Mouse (Mus musculus) limb, embryonic 13.5 days (tissue): ENCODE results near the gene Mdk. TPM values are rescaled to one million over a fixed set of nuclear protein-coding genes. Genes with fewer than 3 reads are reported as not detected.

Source experiments
- ATAC-seq: fragments of 200-750 bp; cut with Nextera tagmentation; 2 replicates; pipeline ENCODE4 v1.8.0; 2017; ENCODE audit warnings: low read depth, moderate number of reproducible peaks, moderate TSS enrichment; ENCODE audit not compliant: low FRiP score
- H3K27ac ChIP-seq: fragments of 300-500 bp; sonication (generic); 2 replicates; pipeline ENCODE4 v1.5.1; 2015; ENCODE audit warnings: inconsistent platforms, mild to moderate bottlenecking, moderate library complexity
- H3K27me3 ChIP-seq: fragments of 300-500 bp; sonication (generic); 2 replicates; pipeline ENCODE4 v1.6.1; 2015; ENCODE audit warnings: mild to moderate bottlenecking, inconsistent platforms
- H3K36me3 ChIP-seq: fragments of 300-500 bp; sonication (generic); 2 replicates; pipeline ENCODE4 v1.6.1; 2015; ENCODE audit warnings: inconsistent platforms, mild to moderate bottlenecking, moderate library complexity
- H3K4me1 ChIP-seq: fragments of 300-500 bp; sonication (generic); 2 replicates; pipeline ENCODE4 v1.6.1; 2015; ENCODE audit warnings: inconsistent platforms
- H3K4me2 ChIP-seq: fragments of 300-500 bp; sonication (generic); replicated peaks from 2 replicates; pipeline ENCODE4 v1.6.1; 2015; ENCODE audit warnings: inconsistent platforms, mild to moderate bottlenecking, moderate library complexity
- H3K4me3 ChIP-seq: fragments of 300-500 bp; sonication (generic); 2 replicates; pipeline ENCODE4 v1.5.1; 2015; ENCODE audit warnings: moderate library complexity, mild to moderate bottlenecking, inconsistent platforms
- H3K9ac ChIP-seq: fragments of 300-500 bp; sonication (generic); 2 replicates; pipeline ENCODE4 v1.6.1; 2015; ENCODE audit warnings: mild to moderate bottlenecking, inconsistent platforms
- H3K9me3 ChIP-seq: fragments of 300-500 bp; sonication (generic); 2 replicates; pipeline ENCODE4 v1.6.1; 2016; ENCODE audit warnings: inconsistent platforms
- WGBS: fragments of 180-500 bp; shearing (Covaris S2); methylation state at CpG from one replicate; pipeline ENCODE4 v1.1.7; 2015; 5-methylcytosine and 5-hydroxymethylcytosine counted together
- microRNA-seq: library from miRNA; unstranded; fragments of <30 nt; microRNA quantifications from one replicate; pipeline ENCODE4, GENCODE M21; 2016
- polyA plus RNA-seq: library from polyadenylated mRNA; unstranded; fragments of >200 nt; fragmentation: Nextera tagmentation; extraction: Ambion mirVana; gene quantifications from 2 replicates; pipeline ENCODE4 v1.2.1, GENCODE M21; 2015

Gene Mdk
- polyA plus RNA-seq, 1 experiment from 2014 or later = 1,982 TPM

DNA sequence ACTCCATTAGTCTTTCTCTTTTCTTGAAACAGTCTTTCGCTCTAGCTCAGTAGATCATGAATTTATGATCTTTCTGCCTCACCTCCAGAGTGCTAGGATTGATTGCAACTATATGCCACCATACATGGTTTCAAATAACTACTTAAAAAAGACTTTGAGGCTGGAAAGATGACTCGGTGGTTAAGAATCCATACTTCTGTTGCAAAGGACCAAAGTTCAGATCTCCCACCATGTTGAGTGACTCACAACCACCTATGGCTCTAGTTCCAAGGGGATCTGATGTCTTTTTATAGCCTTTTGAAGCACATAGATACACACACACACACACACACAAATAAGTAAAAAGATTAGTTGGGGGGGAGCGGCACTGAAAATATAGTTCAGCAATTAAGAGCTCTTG lies 36.7 kb downstream of the Mdk start:
- H3K27me3 ChIP-seq = no peaks in the 10 kb centered on the region
- WGBS = 91% methylated on average over 3 of the region's 3 CpGs
- no peaks in the 10 kb centered on the region for H3K9me3 ChIP-seq
- H3K4me2 ChIP-seq = no peak overlapping the region
- no peak overlapping the region for H3K9ac ChIP-seq
- no peak overlapping the region for H3K27ac ChIP-seq
- H3K4me1 ChIP-seq = no peaks in the 10 kb centered on the region
- H3K4me3 ChIP-seq = no peak overlapping the region
- H3K36me3 ChIP-seq = peaks cover 26% of the 10 kb centered on the region
- no peak for ATAC-seq

DNA sequence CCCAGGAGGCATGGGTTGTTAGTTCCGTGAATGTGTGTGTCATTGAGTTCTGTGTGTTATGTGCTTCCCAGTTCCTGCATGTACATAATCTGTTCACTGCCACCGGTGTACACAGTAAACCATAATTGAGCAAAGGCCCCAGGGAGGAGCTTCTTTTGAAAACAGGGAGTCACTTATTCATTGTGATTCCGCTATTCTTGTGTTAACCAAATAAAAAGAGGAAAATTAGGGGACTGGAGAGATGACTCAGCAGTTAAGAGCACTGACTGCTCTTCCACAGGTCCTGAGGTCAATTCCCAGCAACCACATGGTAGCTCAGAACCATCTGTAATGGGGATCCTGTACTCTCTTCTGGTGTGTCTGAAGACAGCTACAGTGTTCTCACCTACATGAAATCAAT lies 37.4 kb downstream of the Mdk start:
- 91% methylated on average over 3 of the region's 3 CpGs for WGBS
- H3K9me3 ChIP-seq = no peaks in the 10 kb centered on the region
- no peak overlapping the region for H3K27ac ChIP-seq
- no peaks in the 10 kb centered on the region for H3K27me3 ChIP-seq
- no peak overlapping the region for H3K4me2 ChIP-seq
- H3K4me1 ChIP-seq = no peaks in the 10 kb centered on the region
- H3K36me3 ChIP-seq = peaks cover 19% of the 10 kb centered on the region; the same call in 1 of the 2 replicates
- H3K9ac ChIP-seq = no peak overlapping the region
- ATAC-seq = no peak
- no peak overlapping the region for H3K4me3 ChIP-seq

DNA sequence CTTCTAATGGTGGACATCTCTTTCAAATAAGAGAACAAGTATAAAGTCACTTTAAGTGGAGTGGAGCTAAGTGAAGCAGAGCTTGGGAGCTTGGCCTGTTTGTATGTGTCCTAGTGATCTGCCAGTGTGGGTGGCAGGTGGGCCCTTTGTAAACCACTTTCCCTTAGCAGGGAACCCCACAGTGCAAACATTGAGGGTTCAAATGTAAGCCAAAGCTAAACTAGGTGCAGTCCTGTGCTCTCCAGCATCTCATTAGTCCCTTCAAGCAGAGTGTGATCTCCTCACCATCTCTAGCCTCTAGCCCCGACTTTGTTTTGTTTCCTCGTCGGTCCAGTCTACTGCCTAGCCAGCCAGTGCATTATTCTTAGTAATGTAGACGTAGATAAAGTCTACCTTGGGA lies 47.5 kb downstream of the Mdk start:
- H3K4me2 ChIP-seq = no peak overlapping the region
- peaks cover 31% of the 10 kb centered on the region for H3K36me3 ChIP-seq
- 87% methylated on average over 4 of the region's 4 CpGs for WGBS

DNA sequence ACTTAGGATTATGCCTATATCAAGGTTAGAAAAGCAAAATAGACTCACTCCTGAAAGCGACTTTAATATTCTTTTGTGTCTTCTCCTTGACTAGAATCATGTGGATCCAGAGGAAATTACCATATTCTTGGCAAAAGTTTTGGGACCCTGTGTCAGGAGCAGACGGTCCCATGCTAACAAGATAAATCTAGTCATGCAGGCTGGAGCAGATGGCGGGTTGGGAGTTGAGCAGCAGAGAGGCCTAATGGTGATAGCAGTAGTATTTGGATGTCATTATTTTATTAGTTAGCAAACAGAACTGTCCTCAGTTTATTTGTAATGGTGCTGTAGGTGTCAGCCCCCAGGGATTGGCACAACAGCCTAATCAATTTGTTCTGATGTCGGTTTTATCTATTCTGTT lies 48.1 kb downstream of the Mdk start:
- peaks cover 31% of the 10 kb centered on the region for H3K36me3 ChIP-seq
- WGBS = 87% methylated on average over 4 of the region's 4 CpGs
- H3K4me1 ChIP-seq = no peaks in the 10 kb centered on the region
- no peak overlapping the region for H3K27ac ChIP-seq
- no peak for ATAC-seq
- no peak overlapping the region for H3K4me3 ChIP-seq
- no peak overlapping the region for H3K9ac ChIP-seq
- no peaks in the 10 kb centered on the region for H3K9me3 ChIP-seq
- H3K4me2 ChIP-seq = no peak overlapping the region
- no peaks in the 10 kb centered on the region for H3K27me3 ChIP-seq

More for the DNA sequence above, 47.5 kb downstream of the Mdk start:
- no peaks in the 10 kb centered on the region for H3K4me1 ChIP-seq
- H3K27ac ChIP-seq = no peak overlapping the region
- H3K27me3 ChIP-seq = no peaks in the 10 kb centered on the region
- H3K9ac ChIP-seq = no peak overlapping the region
- no peaks in the 10 kb centered on the region for H3K9me3 ChIP-seq
- no peak overlapping the region for H3K4me3 ChIP-seq
- no peak for ATAC-seq

Small RNA genes lying within 50 kb of the gene (microRNA-seq; reads per million reads assigned to microRNA genes)
- gene Mir6999 = not detected

Other genes with a start within 250 kb of the Mdk start
- 27.2 and 29.0 TPM in 2 replicates for gene Atg13, start 221.7 kb downstream of the Mdk start, polyA plus RNA-seq
- gene Harbi1, start 221.4 kb downstream of the Mdk start, polyA plus RNA-seq = 22.6 and 24.5 TPM in 2 replicates
- gene Ambra1, start 202.2 kb downstream of the Mdk start, polyA plus RNA-seq = 18.9 and 20.9 TPM in 2 replicates
- 0.38 and 0.78 TPM in 2 replicates for gene Chrm4, start 5.0 kb downstream of the Mdk start, polyA plus RNA-seq
- 0.27 and 0.61 TPM in 2 replicates for gene Gm9821, start 13.4 kb upstream of the Mdk start, polyA plus RNA-seq
- 33.0 and 34.0 TPM in 2 replicates for gene Dgkz, start 43.6 kb upstream of the Mdk start, polyA plus RNA-seq
- gene Creb3l1, start 92.2 kb upstream of the Mdk start, polyA plus RNA-seq = 10.1 and 10.9 TPM in 2 replicates
- gene Phf21a, start 160.8 kb upstream of the Mdk start, polyA plus RNA-seq = 38.9 and 46.8 TPM in 2 replicates